Comparison of ENCODE assay signal across 9 mouse cellular contexts in genomic region chr1:52501688-52502133, GRCm38 (mm10). TPM values are rescaled to one million over a fixed set of nuclear protein-coding genes. Genes with fewer than 3 reads are reported as not detected.
DNase-seq lines count a peak whose midpoint lies in the region; ATAC-seq and TF ChIP-seq lines count a peak whose summit lies in the region.
"Had no signal": no experiment of that assay in that cellular context is flagged by ENCODE, and none has a peak within 500 bp of the region (broad histone marks: within the 10 kb centered on the region; RNA-seq: fewer than 3 reads in every experiment).

No protein-coding gene starts in this region.

- no peak for TF ChIP-seq POLR2A in testis, adult 2 months (IDR thresholded peaks at IDR 0.05; ENCODE audit: control insufficient read depth, low read depth, low read length)

- ATAC-seq in limb, embryonic 15.5 days (ENCODE audit: insufficient number of reproducible peaks, low FRiP score, low TSS enrichment, low read depth), result no peak
- ATAC-seq in hindbrain, embryonic 14.5 days (ENCODE audit: low FRiP score), result no peak
- no peak for ATAC-seq in neural tube, embryonic 15.5 days (ENCODE audit: low FRiP score)

- H3K9ac ChIP-seq in limb, embryonic 15.5 days, result no peak overlapping the region
- H3K9ac ChIP-seq in hindbrain, embryonic 14.5 days, result no peak overlapping the region
- no peak overlapping the region for H3K9ac ChIP-seq in neural tube, embryonic 15.5 days (replicated peaks)

- 39% methylated on average over 10 of the region's 10 CpGs for WGBS in limb, embryonic 15.5 days
- WGBS in hindbrain, embryonic 14.5 days, result 59% methylated on average over 10 of the region's 10 CpGs
- 67% methylated on average over 10 of the region's 10 CpGs for WGBS in neural tube, embryonic 15.5 days

- no peak for TF ChIP-seq CTCF in testis, adult 2 months (IDR thresholded peaks at IDR 0.05; ENCODE audit: control insufficient read depth, insufficient read depth, insufficient replicate concordance, low read depth, low read length)

- H3K4me3 ChIP-seq in limb, embryonic 15.5 days, result no peak overlapping the region
- H3K4me3 ChIP-seq in testis, adult 2 months (ENCODE audit: control insufficient read depth, low read depth, low read length), result no peak overlapping the region
- no peak overlapping the region for H3K4me3 ChIP-seq in hindbrain, embryonic 14.5 days (replicated peaks; ENCODE audit: low read length)
- H3K4me3 ChIP-seq in neural tube, embryonic 15.5 days (replicated peaks), result no peak overlapping the region

- H3K4me2 ChIP-seq in limb, embryonic 15.5 days, result no peak overlapping the region
- H3K4me2 ChIP-seq in hindbrain, embryonic 14.5 days (replicated peaks), result no peak overlapping the region
- no peak overlapping the region for H3K4me2 ChIP-seq in neural tube, embryonic 15.5 days

- no peaks in the 10 kb centered on the region for H3K9me3 ChIP-seq in limb, embryonic 15.5 days
- H3K9me3 ChIP-seq in hindbrain, embryonic 14.5 days (ENCODE audit: control insufficient read depth, low read length), result no peaks in the 10 kb centered on the region
- H3K9me3 ChIP-seq in neural tube, embryonic 15.5 days (replicated peaks), result no peaks in the 10 kb centered on the region

- H3K27ac ChIP-seq in limb, embryonic 15.5 days, result peak overlapping the region; percentile 57
- peak overlapping the region; percentile 62 for H3K27ac ChIP-seq in testis, adult 2 months (ENCODE audit: control insufficient read depth, insufficient read depth, low read depth, low read length)
- H3K27ac ChIP-seq in hindbrain, embryonic 14.5 days, result no peak overlapping the region
- H3K27ac ChIP-seq in neural tube, embryonic 15.5 days (replicated peaks), result no peak overlapping the region

- H3K27me3 ChIP-seq in limb, embryonic 15.5 days, result no peaks in the 10 kb centered on the region
- no peaks in the 10 kb centered on the region for H3K27me3 ChIP-seq in testis, adult 2 months (ENCODE audit: control insufficient read depth, insufficient read depth, low read length)
- no peaks in the 10 kb centered on the region for H3K27me3 ChIP-seq in hindbrain, embryonic 14.5 days (ENCODE audit: control insufficient read depth, insufficient read depth, low read length)
- no peaks in the 10 kb centered on the region for H3K27me3 ChIP-seq in neural tube, embryonic 15.5 days (replicated peaks)

- DNase-seq in thymus, postnatal 14 days, result peak; percentile 36
- no peak for DNase-seq in thymus, postnatal 0 days (ENCODE audit: low spot score)
- peak; percentile 51 to 66 for DNase-seq in cerebellum, postnatal 10 days
- no peak for DNase-seq in layer of hippocampus, adult 18-20 months (ENCODE audit: low spot score in 2 of 2)
- no peak for DNase-seq in hindbrain, embryonic 14.5 days (ENCODE audit: low spot score)
- DNase-seq: adrenal gland, adult 2 months had no signal

- no peaks in the 10 kb centered on the region for H3K36me3 ChIP-seq in limb, embryonic 15.5 days
- H3K36me3 ChIP-seq in testis, adult 2 months (ENCODE audit: control insufficient read depth, insufficient read depth, low read length), result no peaks in the 10 kb centered on the region
- H3K36me3 ChIP-seq in hindbrain, embryonic 14.5 days (replicated peaks; ENCODE audit: control insufficient read depth, insufficient read depth), result no peaks in the 10 kb centered on the region
- H3K36me3 ChIP-seq in neural tube, embryonic 15.5 days, result no peaks in the 10 kb centered on the region

- peaks cover 10% of the 10 kb centered on the region for H3K4me1 ChIP-seq in limb, embryonic 15.5 days
- peaks cover 3% of the 10 kb centered on the region for H3K4me1 ChIP-seq in testis, adult 2 months (ENCODE audit: control insufficient read depth, insufficient read depth, low read length)
- H3K4me1 ChIP-seq in hindbrain, embryonic 14.5 days (replicated peaks; ENCODE audit: control insufficient read depth, insufficient read depth, low read length), result 0 out of 2 replicates have a peak, but pooled peaks cover 5% of the 10 kb centered on the region
- H3K4me1 ChIP-seq in neural tube, embryonic 15.5 days, result peaks cover 6% of the 10 kb centered on the region

RNA-seq across cellular contexts. Expression of gene Nab1, which starts 1.2 kb away (rescaled TPM):
- polyA plus RNA-seq in thymus, postnatal 0 days (2015; fragmentation: Nextera tagmentation; extraction: Ambion mirVana), result 13.6 and 18.1 TPM in 2 replicates
- polyA plus RNA-seq in limb, embryonic 15.5 days (2015; fragmentation: Nextera tagmentation; extraction: Ambion mirVana), result 26.0 and 26.4 TPM in 2 replicates
- 2.8 and 3.0 TPM in 2 replicates for polyA plus RNA-seq in testis, adult 2 months (2012; rRNA removed)
- total RNA-seq in layer of hippocampus, adult 18-20 months (2021), result 10 to 100 TPM; 34.1 to 36.6 TPM
- 10.9 and 13.2 TPM in 2 replicates for polyA plus RNA-seq in hindbrain, embryonic 14.5 days (2014; fragmentation: Nextera tagmentation; extraction: Ambion mirVana)
- polyA plus RNA-seq in neural tube, embryonic 15.5 days (2015; fragmentation: Nextera tagmentation; extraction: Ambion mirVana), result 9.3 and 10.2 TPM in 2 replicates

Comparison
In these comparisons a context has a peak if more than half of its experiments do, and no peak if none do; other contexts are left out.
1. DNase-seq: peak in thymus, postnatal 14 days (single experiment) and cerebellum, postnatal 10 days (2 of 2); none in thymus, postnatal 0 days (single experiment), layer of hippocampus, adult 18-20 months (0 of 2) and hindbrain, embryonic 14.5 days (single experiment).
2. H3K27ac ChIP-seq: peak in limb, embryonic 15.5 days (single experiment) and testis, adult 2 months (single experiment); none in hindbrain, embryonic 14.5 days (single experiment) and neural tube, embryonic 15.5 days (single experiment).